Mouse (Mus musculus): ENCODE measurements at regions not wholly inside any gene's neighbourhood (a gene's known extent, or its start where the extent isn't known, plus 50 kb on each side); places are given as distances from the start of the nearest gene placed in this dataset.
A peak's percentile ranks its signal among the peaks of the same experiment; 100 is the strongest.
"Not testable (repeated sequence)": the region's sequence is repeated elsewhere in the genome, so short reads cannot be mapped to it uniquely, and the experiment has no call there.

GRCm38 (mm10) chr9:43857988-43858387 lies 114.2 kb downstream of the Nectin1 start:
- ATAC-seq (ENCODE audit: insufficient number of reproducible peaks, low FRiP score), result no peak
- Histone ChIP-seq H3K9ac (no peak overlapping the region), H3K36me3 (no peaks in the 10 kb centered on the region), H3K27ac (ENCODE audit: poor library complexity, severe bottlenecking) (no peak overlapping the region), H3K9me3 (replicated peaks) (no peaks in the 10 kb centered on the region), H3K4me1 (replicated peaks) (0 out of 2 replicates have a peak, but pooled peaks cover 3% of the 10 kb centered on the region), H3K4me3 (no peak overlapping the region), H3K27me3 (replicated peaks) (peaks cover 34% of the 10 kb centered on the region), H3K4me2 (no peak overlapping the region)
- WGBS, result 11% methylated on average over 2 of the region's 2 CpGs

GRCm38 (mm10) chr9:43858761-43859160 lies 115.0 kb downstream of the Nectin1 start:
- ATAC-seq (ENCODE audit: insufficient number of reproducible peaks, low FRiP score), result no peak
- H3K9ac ChIP-seq, result no peak overlapping the region
- WGBS, result 34% methylated on average over 6 of the region's 6 CpGs
- no peaks in the 10 kb centered on the region for H3K9me3 ChIP-seq (replicated peaks)
- no peak overlapping the region for H3K27ac ChIP-seq (ENCODE audit: poor library complexity, severe bottlenecking)
- H3K27me3 ChIP-seq (replicated peaks), result peaks cover 41% of the 10 kb centered on the region
- H3K4me1 ChIP-seq (replicated peaks), result peaks cover 7% of the 10 kb centered on the region
- no peak overlapping the region for H3K4me2 ChIP-seq
- H3K36me3 ChIP-seq, result no peaks in the 10 kb centered on the region
- no peak overlapping the region for H3K4me3 ChIP-seq

DNA sequence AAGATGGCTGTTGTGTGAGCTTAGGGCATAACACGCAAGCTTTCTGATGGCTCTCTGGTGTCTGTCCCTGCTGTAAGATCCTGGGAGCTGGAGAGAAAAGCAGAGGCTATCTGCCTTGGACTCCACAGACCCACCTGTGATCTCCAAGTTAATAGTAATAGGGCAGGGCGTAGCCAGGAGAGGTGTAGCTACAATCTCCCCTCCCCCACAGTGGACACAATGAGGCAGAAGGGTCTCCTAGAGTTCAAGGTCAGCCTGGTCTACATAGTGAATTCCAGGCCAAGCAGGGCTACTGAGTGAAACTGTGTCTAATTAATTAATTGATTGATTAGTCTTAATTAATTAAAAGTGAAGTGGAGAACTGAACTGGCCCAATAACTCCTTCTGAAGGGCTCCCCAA lies 116.5 kb downstream of the Nectin1 start:
- 82% methylated on average over 2 of the region's 2 CpGs for WGBS
- Histone ChIP-seq H3K27me3 (replicated peaks) (peaks cover 46% of the 10 kb centered on the region), H3K4me3 (no peak overlapping the region), H3K36me3 (no peaks in the 10 kb centered on the region), H3K4me2 (no peak overlapping the region), H3K27ac (ENCODE audit: poor library complexity, severe bottlenecking) (no peak overlapping the region), H3K9me3 (replicated peaks) (no peaks in the 10 kb centered on the region), H3K4me1 (replicated peaks) (peaks cover 16% of the 10 kb centered on the region), H3K9ac (no peak overlapping the region)
- ATAC-seq (ENCODE audit: insufficient number of reproducible peaks, low FRiP score), result no peak

DNA sequence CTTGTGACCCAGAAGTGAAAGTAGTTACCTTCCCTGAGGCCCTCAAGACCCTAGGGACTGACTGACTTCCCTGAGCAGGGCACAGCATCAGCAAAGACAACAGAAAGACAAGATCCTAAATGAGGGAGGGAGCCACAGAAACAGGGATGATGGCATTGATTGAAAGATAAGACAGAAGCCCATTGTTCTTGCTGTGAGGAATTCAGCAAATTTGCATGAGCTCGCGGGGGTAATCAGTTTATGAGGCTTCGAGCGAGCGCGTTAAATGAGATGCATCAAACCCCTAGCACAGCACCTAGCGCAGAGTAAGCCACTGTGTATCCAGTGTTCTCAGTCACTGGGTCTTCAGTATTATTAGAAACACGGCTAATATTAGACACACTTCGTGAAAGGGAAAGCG lies 117.6 kb downstream of the Nectin1 start:
- H3K9me3 ChIP-seq (replicated peaks), result no peaks in the 10 kb centered on the region
- no peak overlapping the region for H3K4me2 ChIP-seq
- no peak overlapping the region for H3K9ac ChIP-seq
- peaks cover 40% of the 10 kb centered on the region for H3K27me3 ChIP-seq (replicated peaks)
- WGBS, result 37% methylated on average over 10 of the region's 10 CpGs
- no peak overlapping the region for H3K27ac ChIP-seq (ENCODE audit: poor library complexity, severe bottlenecking)
- no peak for ATAC-seq (ENCODE audit: insufficient number of reproducible peaks, low FRiP score)
- H3K4me3 ChIP-seq, result no peak overlapping the region
- H3K36me3 ChIP-seq, result no peaks in the 10 kb centered on the region
- peaks cover 16% of the 10 kb centered on the region for H3K4me1 ChIP-seq (replicated peaks)

- H3K27me3 ChIP-seq (replicated peaks), result peaks cover 40% of the 10 kb centered on the region
- H3K4me1 ChIP-seq (replicated peaks), result peaks cover 16% of the 10 kb centered on the region
- H3K9me3 ChIP-seq (replicated peaks); H3K36me3 ChIP-seq; H3K4me2 ChIP-seq; H3K27ac ChIP-seq (ENCODE audit: poor library complexity, severe bottlenecking); H3K9ac ChIP-seq; H3K4me3 ChIP-seq; ATAC-seq (ENCODE audit: insufficient number of reproducible peaks, low FRiP score): not testable (repeated sequence)
- 21% methylated on average over 11 of the region's 11 CpGs for WGBS
Measured at GRCm38 (mm10) chr9:43862034-43862433, 118.2 kb downstream of the Nectin1 start.

- 3% methylated on average over 30 of the region's 30 CpGs for WGBS
- no peak overlapping the region for H3K27ac ChIP-seq (ENCODE audit: poor library complexity, severe bottlenecking)
- ATAC-seq (ENCODE audit: insufficient number of reproducible peaks, low FRiP score), result peak; percentile 59
- H3K4me1 ChIP-seq (replicated peaks), result peaks cover 13% of the 10 kb centered on the region
- H3K9ac ChIP-seq, result 0 out of 2 replicates have a peak overlapping the region, but pooled peaks have one; percentile 21
- peak overlapping the region; percentile 57 for H3K4me2 ChIP-seq
- no peaks in the 10 kb centered on the region for H3K36me3 ChIP-seq
- peaks cover 40% of the 10 kb centered on the region for H3K27me3 ChIP-seq (replicated peaks)
- peak overlapping the region; percentile 17 for H3K4me3 ChIP-seq
- H3K9me3 ChIP-seq (replicated peaks), result no peaks in the 10 kb centered on the region
Measured at GRCm38 (mm10) chr9:43863609-43864397, 120.0 kb downstream of the Nectin1 start.

DNA sequence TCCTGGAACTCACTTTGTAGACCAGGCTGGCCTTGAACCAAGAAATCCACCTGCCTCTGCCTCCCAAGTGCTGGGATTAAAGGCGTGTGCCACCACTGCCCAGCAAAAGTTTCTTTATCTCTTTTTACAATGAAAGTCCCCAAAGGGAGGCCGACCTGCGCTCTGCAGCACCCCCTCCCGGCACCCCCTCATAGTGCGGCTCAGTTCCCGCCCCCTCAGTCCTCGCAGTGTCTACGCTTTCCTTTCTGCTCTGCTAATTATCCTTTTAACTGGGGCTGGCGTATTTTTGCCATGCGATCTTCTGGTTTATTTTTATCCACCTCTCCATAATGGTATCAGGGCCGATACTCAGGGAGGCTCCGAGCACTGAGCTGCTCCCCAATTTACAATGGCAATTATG lies 123.0 kb downstream of the Nectin1 start:
- peaks cover 33% of the 10 kb centered on the region for H3K27me3 ChIP-seq (replicated peaks)
- H3K9me3 ChIP-seq (replicated peaks), result no peaks in the 10 kb centered on the region
- 67% methylated on average over 12 of the region's 12 CpGs for WGBS
- no peak overlapping the region for H3K9ac ChIP-seq
- no peak overlapping the region for H3K4me3 ChIP-seq
- H3K27ac ChIP-seq (ENCODE audit: poor library complexity, severe bottlenecking), result no peak overlapping the region
- H3K36me3 ChIP-seq, result no peaks in the 10 kb centered on the region
- peaks cover 13% of the 10 kb centered on the region for H3K4me1 ChIP-seq (replicated peaks)
- no peak overlapping the region for H3K4me2 ChIP-seq
- no peak for ATAC-seq (ENCODE audit: insufficient number of reproducible peaks, low FRiP score)

DNA sequence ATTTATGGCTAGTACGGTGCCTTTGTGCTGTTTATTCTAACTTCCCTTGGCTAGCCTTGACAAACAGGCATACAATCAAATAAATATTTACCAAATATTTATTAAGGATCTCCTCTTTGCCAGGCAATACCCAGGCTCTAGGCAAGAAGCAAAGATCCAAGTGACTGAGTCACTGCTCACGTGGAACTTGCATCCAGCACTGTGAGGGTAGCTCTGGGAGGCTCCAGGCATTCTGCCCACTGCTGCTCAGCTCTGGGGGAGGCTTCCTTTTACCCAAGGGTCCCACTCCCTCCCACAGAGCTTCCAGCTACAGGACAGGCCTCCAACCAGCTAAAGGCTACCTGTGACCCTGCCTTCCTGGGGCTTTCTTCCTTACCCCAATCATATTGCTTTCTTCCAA lies 130.1 kb downstream of the Nectin1 start:
- H3K27me3 ChIP-seq (replicated peaks), result peaks cover 22% of the 10 kb centered on the region
- H3K27ac ChIP-seq (ENCODE audit: poor library complexity, severe bottlenecking), result no peak overlapping the region
- H3K36me3 ChIP-seq, result no peaks in the 10 kb centered on the region
- no peak overlapping the region for H3K9ac ChIP-seq
- no peaks in the 10 kb centered on the region for H3K9me3 ChIP-seq (replicated peaks)
- no peak overlapping the region for H3K4me2 ChIP-seq
- no peak overlapping the region for H3K4me3 ChIP-seq
- no peak for ATAC-seq (ENCODE audit: insufficient number of reproducible peaks, low FRiP score)
- no peaks in the 10 kb centered on the region for H3K4me1 ChIP-seq (replicated peaks)
- WGBS, result 87% methylated on average over 2 of the region's 2 CpGs

GRCm38 (mm10) chr9:43874332-43874731 lies 130.5 kb downstream of the Nectin1 start:
- no peak for ATAC-seq (ENCODE audit: insufficient number of reproducible peaks, low FRiP score)
- 80% methylated on average over 5 of the region's 5 CpGs for WGBS
- no peak overlapping the region for H3K4me2 ChIP-seq
- H3K4me1 ChIP-seq (replicated peaks), result peaks cover 4% of the 10 kb centered on the region
- H3K36me3 ChIP-seq, result no peaks in the 10 kb centered on the region
- no peak overlapping the region for H3K9ac ChIP-seq
- H3K27me3 ChIP-seq (replicated peaks), result peaks cover 27% of the 10 kb centered on the region
- H3K27ac ChIP-seq (ENCODE audit: poor library complexity, severe bottlenecking), result no peak overlapping the region
- no peaks in the 10 kb centered on the region for H3K9me3 ChIP-seq (replicated peaks)
- H3K4me3 ChIP-seq, result no peak overlapping the region

GRCm38 (mm10) chr9:43879220-43879968 lies 135.6 kb downstream of the Nectin1 start:
- Histone ChIP-seq H3K4me1 (replicated peaks) (peaks cover 12% of the 10 kb centered on the region), H3K4me3 (peak overlapping the region; percentile 39), H3K4me2 (peak overlapping the region; percentile 64), H3K27me3 (replicated peaks) (peaks cover 58% of the 10 kb centered on the region), H3K9me3 (replicated peaks) (no peaks in the 10 kb centered on the region), H3K36me3 (no peaks in the 10 kb centered on the region), H3K9ac (no peak overlapping the region), H3K27ac (ENCODE audit: poor library complexity, severe bottlenecking) (no peak overlapping the region)
- ATAC-seq (ENCODE audit: insufficient number of reproducible peaks, low FRiP score), result no peak
- WGBS, result 2% methylated on average over 24 of the region's 24 CpGs

DNA sequence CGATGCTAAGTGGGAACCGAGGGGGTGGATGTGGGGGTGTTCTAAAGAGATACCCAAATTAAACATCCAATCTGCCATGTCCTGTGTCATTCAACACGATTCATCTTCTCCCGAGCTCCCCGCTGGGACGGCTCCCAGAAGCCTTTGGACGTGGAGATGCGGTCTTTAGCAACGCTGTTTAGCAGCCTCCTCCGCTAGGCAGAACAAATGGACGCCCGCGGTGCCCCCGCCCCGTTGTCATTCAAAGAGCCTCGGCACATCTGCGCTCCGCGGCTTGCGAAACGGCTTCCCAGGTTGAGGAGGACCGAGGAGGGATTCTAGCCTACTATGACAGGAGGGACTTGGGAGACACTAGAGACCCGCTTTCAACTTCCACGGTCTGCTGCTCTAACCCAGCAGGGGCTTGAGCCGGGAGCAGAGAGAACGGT lies 136.2 kb downstream of the Nectin1 start:
- Histone ChIP-seq H3K9ac (0 out of 2 replicates have a peak overlapping the region, but pooled peaks have one; percentile 20), H3K36me3 (no peaks in the 10 kb centered on the region), H3K4me2 (peak overlapping the region; percentile 64), H3K4me1 (replicated peaks) (peaks cover 12% of the 10 kb centered on the region), H3K9me3 (replicated peaks) (no peaks in the 10 kb centered on the region), H3K27me3 (replicated peaks) (peaks cover 57% of the 10 kb centered on the region), H3K4me3 (peak overlapping the region; percentile 39), H3K27ac (ENCODE audit: poor library complexity, severe bottlenecking) (no peak overlapping the region)
- WGBS, result under 1% methylated on average over 26 of the region's 26 CpGs
- no peak for ATAC-seq (ENCODE audit: insufficient number of reproducible peaks, low FRiP score)

Data from heart, embryonic 12.5 days (tissue).